Mouse (Mus musculus): Measurements from ENCODE around the gene Fkbp10. TPM values are rescaled to one million over a fixed set of nuclear protein-coding genes. Genes with fewer than 3 reads are reported as not detected.

Fkbp10 gene
- 1 to 10 TPM in 1 of 3 experiments, not detected in 2; 2.9 TPM for polyA plus RNA-seq (2017; shearing (Covaris generic))

DNA sequence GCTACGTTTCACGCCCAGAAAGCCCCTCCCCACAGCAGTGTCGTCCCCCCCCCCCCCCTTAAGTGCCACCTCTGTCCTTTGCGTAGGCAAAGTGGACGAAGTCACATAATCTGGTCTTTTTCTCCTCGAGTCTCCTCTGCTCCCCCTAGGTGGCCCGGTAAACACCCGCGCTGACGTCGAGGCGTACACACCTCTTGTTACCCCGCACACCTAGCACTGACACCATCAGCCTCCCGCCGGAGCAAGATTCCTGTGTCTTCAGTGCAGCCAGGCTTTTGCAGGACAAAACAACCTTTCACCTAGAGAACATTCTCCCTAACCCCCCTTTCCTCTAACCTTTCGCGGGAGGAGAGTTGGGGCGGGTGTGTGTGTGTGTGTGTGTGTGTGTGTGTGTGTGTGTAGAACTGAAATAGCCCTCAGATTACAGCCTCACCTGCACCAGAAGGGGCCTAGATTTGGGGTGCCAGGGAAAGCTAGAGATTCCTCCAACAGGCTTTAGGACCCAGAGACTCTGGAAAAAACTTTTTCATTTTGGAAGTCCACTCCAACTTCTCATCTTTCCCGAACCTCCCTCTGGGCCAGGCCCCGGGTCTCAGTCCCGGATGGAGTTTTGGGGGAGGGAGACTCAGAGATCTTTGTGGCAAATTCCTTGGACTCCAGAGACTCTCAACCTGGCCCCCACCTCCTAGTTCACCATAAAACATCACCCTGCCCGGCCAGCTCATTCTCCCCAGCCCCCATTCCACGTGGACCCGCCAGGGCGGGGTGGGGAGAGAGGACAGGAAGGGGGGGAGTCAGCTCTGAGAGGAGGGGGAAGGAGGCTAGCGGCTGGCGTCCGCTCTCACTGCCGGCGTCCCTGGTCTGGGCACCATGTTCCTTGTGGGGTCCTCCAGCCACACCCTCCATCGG, at the start of gene Fkbp10:
Gene Fkbp10, plus strand, starts transcription at position 784 of the 909 bp plus-strand sequence.
- ATAC-seq = no peak

DNA sequence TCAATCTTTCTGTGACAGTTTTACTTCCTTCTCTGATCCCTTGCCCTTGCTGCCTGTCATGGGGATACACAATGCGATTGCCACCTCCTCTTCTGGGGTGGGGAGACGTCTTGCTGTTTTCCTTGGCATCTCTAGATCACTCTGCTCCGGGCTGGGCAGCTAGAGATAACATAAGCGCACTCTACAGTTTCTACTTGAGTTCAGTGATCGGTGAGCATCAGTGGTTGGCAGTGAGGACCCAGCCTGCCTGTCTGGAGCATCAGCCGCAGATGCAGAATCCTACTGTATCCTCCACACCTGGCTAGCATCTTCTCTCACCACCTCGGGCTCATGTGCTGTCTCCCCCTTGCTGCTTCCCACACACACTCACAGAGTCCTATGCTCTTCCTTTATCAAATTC, 46.4 kb upstream of the Fkbp10 start:
- ATAC-seq = no peak

DNA sequence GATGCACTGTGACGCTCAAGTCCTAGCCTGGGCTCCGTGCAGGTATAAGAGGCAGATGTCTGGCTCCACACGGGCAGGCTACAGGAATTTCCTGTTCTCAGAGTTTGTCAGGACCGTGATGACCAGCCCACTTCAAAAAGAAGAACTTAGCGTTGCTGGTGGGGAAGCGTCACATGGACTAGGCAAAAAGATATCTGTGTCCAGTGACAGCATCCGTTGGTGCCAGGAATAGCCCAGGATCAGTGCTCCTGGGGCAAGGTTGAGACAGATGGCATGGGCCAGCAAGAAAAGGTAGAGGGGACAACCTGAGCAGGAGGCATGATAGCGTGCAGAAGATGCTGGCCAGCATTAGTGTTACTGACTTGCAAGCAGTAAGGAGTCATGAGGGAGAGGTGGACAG, 45.7 kb upstream of the Fkbp10 start:
- no peak for ATAC-seq

DNA sequence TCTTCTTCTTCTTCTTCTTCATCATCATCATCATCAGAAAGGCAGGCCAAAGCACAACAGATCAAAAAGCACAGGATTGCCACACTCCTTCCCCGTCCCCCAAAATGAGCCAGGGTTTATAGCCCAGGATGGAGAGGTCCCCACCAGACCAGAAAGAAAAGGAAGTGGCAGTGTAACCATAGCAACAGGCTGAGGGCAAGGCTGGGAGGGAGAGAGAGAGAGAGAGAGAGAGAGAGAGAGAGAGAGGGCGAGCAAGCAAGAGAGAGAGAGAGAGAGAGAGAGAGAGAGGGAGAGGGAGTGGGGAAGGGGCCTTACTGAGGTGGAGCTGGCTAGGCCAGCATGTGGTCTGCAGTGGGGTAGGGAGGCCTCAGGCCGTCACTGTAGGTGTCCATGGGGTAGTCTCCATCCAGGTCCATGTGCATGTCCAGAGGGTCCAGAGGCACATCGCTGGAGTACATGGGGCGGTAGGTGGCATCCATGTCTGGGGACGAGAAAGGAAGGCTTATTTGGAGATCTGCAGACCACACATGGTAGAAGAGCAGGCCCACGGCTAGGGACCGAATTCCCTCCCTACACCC, 43.4 kb upstream of the Fkbp10 start:
- no peak for ATAC-seq

DNA sequence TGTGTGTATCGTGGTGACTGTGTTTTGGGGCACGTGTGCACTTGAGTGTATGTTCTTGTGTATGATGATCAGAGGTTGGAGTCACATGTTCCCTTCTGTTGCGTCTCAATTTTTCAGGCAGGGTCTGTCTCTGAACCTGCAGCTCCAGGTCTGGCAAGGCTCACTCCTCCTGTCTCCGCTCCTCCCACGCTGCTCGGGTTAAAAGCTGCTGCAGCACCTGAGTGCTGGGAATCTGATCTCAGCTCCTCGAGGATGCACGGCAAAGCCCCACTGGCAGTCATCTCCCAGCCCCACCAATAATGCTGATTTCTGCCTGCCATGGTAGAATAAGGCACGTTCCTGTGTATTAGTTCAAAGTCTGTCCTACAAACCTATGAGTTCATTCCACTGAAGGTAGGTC, 40.4 kb upstream of the Fkbp10 start:
- ATAC-seq = no peak

DNA sequence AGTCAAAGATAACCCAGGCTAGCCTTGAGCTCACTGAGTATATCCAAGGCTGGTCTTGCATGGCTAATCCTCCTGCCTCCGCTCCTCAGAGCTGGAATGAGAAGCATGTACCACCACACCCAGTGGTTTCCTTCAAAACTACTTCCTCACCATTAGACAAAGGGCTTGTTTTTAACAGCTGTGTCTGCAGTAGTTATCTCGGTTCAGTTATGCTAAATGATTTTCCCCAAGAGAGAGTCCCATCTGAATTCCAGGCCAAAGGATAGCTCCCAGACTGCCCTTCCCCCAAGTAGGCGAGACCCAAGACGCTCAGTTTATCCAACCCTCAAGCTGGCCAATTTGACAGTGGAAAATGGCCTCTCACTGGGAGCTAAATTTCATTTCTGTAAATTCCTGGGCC, 39.5 kb upstream of the Fkbp10 start:
- no peak for ATAC-seq

DNA sequence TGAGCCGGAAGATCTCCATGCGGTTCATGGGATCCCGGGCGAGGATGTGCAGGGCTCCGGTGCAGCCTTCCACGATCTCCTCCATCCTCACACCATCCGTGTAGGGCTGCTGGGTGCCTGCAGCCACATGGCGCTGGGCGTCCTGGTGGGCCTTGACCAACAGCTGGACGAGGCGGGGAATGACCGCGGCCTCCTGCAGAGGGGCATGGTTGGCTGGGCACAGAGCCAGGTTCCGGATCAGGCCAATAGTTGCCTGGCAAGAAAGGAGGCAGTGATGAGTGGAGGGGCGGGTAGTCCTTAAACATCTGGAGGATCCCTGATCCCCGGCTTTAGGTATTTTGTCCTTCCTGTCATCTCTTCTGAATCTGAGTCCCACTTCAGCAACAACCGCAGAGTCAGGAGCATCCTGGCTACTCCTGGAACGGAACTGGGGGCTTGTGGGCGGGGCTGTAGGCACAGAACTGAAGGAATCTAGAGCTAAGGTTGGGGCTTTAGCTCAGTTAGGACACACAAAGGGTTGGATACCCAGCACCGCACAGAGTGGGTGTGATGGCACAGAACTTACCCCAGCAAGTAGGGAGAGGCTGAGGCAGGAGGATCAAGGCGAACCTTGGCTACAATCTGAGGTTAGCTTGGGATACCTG, 38.6 kb upstream of the Fkbp10 start:
- no peak for ATAC-seq

DNA sequence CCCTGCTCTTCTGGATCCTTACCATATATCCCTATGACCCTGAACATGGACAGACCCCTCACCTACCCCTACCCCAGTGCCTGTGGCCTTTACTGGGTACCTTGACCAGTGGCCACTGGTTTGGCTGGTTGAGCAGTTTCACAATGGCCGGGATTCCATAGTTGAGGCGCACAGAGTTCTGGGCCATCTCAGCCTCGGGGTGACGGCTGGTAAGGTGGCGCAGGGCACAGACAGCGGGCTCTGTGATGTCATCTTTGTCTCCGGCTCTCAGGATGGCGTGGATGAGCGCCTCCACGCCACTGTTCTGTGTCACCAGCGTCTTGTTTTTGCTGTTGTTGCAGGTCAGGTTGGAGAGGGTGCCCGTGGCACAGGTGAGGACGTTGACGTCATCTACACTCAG, 37.5 kb upstream of the Fkbp10 start:
- ATAC-seq = no peak

DNA sequence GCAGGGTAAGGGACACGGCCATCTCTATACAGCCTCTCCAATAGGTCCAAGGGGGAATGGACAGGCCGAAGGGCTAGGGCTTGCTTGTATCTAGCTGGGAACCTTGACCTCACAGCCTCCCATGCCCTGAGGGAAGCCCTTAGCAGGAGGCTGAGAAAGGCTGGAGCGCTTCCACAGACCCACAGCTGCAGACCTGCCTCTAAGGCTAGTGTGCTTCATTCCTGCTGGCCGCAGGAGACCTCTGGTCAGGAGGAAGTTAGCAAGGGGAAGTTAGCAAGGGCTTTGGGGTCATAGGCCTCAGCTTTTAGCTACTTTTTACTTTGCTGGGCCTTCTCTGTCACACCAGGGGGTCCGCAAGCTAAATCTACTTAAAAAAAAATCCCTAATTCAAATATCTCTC, 37.1 kb upstream of the Fkbp10 start:
- ATAC-seq = no peak

DNA sequence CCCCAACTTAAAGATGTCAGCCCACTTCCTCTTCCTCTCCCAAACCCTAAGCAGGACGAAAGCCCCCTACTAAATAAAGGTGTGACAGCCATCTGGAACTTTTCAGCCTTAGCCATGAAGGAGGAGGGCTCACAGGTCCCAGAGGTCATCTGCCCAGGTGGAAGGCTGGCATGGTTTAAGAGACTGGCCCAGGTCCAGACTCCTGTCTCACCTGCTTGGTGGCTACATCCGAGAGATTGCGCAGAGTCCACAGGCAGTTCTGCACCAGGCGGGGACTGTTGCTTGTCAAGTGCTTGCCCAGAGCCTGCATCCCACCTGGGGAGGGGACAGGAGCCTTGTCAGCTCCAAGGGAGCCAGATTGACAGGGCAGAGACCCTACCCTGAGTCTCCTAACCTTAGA, 36.2 kb upstream of the Fkbp10 start:
- no peak for ATAC-seq

DNA sequence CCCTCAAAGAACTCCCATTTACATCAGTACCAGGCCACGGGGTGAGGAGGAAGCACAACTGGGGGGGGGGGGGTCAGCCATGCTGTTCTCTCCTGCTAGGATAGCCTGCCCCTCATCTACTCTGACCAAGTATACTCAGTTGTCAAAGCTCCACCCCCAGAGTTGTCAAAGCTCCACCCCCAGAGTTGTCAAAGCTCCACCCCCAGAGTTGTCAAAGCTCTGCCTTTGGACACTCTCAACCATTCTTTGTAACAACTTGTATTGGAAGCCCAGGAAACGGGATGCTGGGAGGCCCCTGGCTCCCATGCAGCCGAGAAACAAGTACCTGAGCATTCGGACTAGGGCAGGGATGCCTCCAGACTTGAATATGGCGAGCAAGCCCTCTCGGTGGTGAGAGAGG, 32.8 kb upstream of the Fkbp10 start:
- ATAC-seq = no peak

DNA sequence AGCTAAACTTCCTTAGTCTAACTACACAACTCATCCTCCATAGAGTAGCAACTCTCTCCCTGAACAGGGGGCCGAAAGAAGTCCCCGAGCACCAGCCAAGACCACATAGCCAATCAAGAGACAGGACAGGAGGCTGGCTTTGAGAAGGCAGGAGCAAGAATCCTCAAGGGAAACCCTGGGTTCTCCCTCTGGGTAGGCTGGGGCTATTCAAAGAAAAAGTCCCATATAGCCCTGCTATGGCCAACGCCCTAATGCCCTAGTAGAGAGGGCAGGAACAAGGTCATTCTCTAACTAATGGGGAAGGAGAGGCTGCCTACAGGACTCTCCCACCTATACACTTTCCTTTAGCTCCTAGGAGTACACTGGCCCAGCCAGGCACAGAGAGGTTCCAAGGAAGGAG, 30.5 kb upstream of the Fkbp10 start:
- ATAC-seq = no peak

DNA sequence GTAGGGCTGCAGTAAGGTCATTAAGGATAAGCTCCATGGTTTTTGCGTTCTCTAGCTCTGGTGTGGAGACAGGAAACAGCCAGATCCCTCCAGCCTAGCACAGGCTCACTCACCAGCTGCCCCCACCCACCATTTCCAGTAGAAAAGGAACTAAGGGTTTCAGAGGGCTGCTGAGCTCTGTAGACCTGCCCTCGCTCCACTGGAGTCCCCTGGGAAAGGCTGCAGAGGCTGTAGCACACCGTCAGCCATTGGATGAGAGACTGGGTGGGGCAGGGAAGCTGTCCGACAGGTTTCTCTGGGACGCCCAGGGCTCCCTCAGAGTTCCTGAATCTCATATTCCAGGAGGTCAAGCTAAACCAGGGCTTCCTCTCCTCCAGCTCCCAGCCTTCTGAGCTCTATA, 28.9 kb upstream of the Fkbp10 start:
- ATAC-seq = no peak

DNA sequence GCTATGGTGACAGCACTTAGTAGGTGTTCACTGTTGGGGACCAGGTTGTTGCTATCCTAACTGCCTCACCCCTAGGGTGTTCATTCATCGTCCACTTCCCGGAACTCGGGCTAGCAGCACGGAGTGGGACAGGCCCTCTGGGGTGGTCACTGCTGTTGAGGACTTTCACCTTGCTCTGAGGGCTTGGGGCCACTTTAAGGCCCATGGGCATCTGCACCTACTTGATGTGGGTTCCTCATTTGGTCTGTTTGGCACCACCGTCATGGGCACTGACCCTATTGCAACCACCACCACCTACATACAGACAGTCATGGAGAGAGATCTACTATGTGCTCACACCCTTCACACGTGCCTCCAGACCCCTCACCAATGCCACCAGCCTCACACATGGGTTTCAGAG, 28.4 kb upstream of the Fkbp10 start:
- no peak for ATAC-seq

DNA sequence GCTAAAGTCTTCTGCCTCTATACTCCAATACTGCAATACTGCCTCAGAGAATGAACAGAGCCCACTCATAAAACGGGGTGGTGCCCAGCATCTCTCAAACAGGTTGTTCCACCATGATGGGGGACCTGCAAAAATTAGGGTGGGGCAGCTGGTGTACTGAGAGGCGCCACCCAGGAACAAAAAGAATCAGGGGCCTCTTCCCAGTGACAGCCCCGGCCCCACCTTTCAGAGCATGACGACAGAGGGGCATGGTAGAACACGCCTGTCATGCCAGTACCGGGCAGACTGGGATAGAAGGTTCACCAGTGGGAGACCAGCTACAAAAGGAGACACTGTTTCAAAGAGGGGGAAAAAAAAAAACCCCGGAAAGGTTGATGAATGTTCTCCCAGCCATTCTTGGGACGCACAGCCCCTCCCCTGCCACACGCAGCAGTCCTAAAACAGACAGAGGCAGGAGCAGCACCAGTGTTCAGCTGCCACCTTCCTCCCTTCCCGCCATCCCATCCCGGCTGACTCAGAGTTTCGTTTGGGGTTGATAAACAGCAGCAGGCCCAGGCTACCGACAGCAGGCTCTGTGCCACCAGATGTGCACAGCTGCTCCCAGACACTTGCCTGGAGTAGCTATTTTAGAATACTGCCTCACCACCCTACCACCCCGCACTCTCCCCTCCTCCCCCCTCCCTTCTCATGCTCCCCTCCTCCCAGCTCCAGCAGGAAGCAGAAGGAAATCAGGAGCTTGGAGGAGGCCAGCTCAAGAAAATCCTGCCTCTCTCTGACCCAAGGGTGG, 27.7 kb upstream of the Fkbp10 start:
- no peak for ATAC-seq

DNA sequence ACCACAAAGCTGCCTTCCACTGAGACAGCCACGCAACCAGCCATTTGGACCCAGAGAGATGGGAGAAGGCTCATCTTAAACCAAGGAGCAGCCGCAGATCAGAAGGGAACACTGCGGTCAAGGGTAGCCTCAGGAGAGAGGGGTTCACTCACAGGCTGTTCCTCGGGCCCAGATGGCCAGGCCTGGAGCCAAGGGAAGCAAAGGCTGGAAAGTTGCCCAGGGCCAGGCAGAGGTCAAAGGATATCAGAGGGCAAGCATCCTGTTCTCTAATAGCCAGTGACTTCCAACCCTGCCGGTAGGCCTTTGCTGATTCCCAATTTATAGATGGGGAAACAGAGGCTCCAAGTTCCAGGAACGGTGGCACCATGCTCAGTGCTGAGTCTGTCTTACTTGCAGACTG, 26.9 kb upstream of the Fkbp10 start:
- ATAC-seq = no peak

DNA sequence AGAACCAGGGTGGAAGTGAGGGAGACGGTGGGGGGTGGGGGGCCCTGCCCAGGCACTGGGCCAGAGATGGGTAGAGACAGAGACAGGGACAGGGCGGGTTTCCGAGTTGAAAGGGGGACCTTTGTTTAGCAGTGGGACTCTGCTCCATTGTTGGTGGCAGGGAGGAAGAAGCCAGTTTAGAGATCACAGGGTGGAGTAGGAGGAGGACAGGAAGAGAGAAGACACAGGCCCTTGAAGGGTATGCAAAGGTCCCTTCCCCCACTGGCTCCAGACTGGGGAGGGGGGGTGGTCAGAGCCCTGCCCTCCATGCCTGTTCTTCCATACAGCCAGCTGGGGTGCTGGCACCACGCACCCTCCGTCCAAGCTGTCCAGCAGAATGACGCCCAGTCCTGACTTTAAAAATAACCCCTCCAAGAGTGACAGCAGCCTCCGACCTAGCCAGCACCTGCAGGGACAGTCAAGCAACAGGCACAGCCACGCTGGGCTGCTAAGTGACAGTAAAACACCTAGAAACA, 25.5 kb upstream of the Fkbp10 start:
- no peak for ATAC-seq

DNA sequence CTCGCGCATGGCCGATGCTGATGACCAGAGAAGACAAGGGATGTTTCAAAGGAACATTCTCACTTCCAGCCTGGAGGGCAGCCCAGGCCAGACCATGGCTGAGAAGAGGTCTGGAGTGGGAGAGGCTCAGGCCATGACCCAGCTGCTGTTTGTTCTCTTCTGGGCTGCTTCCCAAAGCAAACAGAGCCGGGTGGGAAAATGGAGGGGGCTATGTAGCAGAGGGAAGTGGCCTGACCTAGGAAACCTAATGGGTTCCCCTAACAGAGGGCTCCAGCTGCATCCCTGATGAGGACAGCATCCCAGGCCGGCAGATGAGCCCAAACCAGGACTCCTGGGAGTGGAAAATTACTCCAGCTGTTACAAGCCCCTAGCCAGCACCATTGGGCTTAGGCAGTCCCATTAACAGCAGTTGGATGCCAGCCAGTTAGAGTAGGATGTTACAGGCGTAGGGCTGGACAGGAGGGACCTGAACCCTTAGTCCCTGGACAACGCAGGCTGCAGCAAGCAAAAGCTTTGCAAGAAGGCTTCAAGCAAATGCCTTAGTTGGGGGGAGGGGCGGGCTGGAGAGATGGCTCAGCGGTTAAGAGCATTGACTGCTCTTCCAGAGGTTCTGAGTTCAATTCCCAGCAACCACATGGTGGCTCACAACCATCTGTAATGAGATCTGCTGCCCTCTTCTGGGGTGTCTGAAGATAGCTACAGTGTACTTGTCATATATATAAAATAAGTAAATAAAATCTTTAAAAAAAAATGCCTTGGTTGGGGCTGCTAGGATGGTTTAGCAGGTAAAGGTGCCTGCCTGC, 24.2 kb upstream of the Fkbp10 start:
- ATAC-seq = no peak

DNA sequence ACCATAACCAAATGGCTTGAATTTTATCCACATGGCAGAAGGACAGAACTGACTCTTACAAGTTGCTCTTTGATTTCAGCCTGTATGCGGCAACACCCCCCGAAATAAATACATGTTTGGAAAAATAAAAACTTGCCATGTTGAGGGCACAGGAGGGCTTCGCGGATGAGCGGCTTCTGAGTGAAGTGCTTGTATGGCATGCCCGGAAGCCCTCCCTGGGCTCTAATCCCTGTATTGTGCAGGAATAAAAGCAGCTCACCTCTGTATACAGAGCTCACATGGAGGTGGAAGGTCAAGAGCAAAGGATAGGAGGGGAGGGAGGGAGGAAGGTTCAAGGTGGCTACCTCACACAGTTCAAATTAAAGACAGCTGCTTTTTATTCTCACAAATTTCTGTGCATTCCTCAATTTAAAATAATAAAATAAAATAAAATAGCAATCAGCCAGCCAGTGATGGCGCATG, 23.6 kb upstream of the Fkbp10 start:
- ATAC-seq = no peak

DNA sequence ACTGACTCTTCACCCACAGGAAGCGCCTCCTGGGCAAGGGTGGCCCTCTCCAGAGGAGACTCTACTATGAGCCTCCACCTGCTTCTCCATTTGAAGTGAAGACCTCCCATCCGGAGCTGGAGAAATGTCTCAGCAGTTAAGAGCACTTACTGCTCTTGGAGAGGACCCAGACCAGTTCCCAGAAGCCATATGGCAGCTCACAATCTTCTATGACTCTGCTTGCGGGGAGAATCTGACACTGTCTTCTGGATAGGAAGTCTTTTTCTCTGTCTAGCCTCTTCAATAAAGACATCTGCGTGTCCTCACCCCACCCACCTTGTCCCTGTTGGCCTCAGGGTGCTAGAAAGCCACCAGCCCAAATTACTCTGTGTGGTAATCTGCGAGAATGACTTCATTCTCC, 22.5 kb upstream of the Fkbp10 start:
- ATAC-seq = no peak

DNA sequence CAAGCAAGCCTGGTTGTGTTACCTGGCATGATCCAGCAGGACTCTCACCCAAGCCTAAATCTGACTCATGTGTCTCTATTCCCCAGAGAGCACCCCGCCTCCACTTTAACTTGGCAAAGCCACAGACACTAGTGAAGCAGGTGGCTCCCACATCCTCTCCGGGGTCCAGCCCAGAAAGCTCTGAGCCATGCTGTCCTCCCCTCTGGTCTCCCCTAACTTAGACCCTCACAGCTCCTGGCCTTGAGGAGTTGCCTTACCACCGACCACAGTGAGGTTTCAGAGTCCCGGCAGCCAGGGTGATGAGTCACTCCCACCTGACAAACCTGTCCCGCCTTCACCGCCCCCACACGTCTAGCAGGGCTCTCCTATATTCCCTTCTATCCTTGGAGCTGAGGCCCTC, 21.8 kb upstream of the Fkbp10 start:
- ATAC-seq = no peak

All from inflammation-experienced regulatory T-cells, adult 6 months (primary cell).